Mouse (Mus musculus) naive thymus-derived CD4-positive, alpha-beta T cell, adult 2 months (primary cell): ENCODE measurements around the gene Evi5.

Source experiments
- DNase-seq: peaks from one replicate; pipeline ENCODE4 v3.0.0-alpha.2; 2011; ENCODE audit warnings: low read depth

The Evi5 gene

GRCm38 (mm10) chr5:107749229-107749916 lies 125.5 kb downstream of the Evi5 start:
- peak; percentile 42 for DNase-seq

GRCm38 (mm10) chr5:107739023-107739422 lies 135.9 kb downstream of the Evi5 start:
- peak; percentile 36 for DNase-seq

- no peak for DNase-seq
Observed at GRCm38 (mm10) chr5:107738296-107738695, 136.6 kb downstream of the Evi5 start.

- no peak for DNase-seq
Observed at GRCm38 (mm10) chr5:107736171-107736570, 138.7 kb downstream of the Evi5 start.

- DNase-seq, result no peak
Observed at GRCm38 (mm10) chr5:107731844-107732243, 143.1 kb downstream of the Evi5 start.

- peak; percentile 55 for DNase-seq
Observed at GRCm38 (mm10) chr5:107731408-107731807, 143.5 kb downstream of the Evi5 start.

- no peak for DNase-seq
Observed at GRCm38 (mm10) chr5:107727007-107727402, 147.9 kb downstream of the Evi5 start.

- DNase-seq, result no peak
Observed at GRCm38 (mm10) chr5:107726281-107727006, 148.5 kb downstream of the Evi5 start.

- DNase-seq, result peak; percentile 79
Observed at GRCm38 (mm10) chr5:107725435-107726261, 149.3 kb downstream of the Evi5 start, which contains the start of gene Gfi1. TSS of gene Gfi1 (minus strand) at chr5:107726036.

GRCm38 (mm10) chr5:107724661-107725434 lies 150.1 kb downstream of the Evi5 start:
- peak; percentile 53 for DNase-seq

GRCm38 (mm10) chr5:107723541-107724511 lies 151.1 kb downstream of the Evi5 start:
- DNase-seq, result peak; percentile 59

- peak; percentile 62 for DNase-seq
Observed at GRCm38 (mm10) chr5:107722661-107723532, 152.0 kb downstream of the Evi5 start.

GRCm38 (mm10) chr5:107721638-107722011 lies 153.3 kb downstream of the Evi5 start:
- no peak for DNase-seq

GRCm38 (mm10) chr5:107720991-107721637 lies 153.8 kb downstream of the Evi5 start:
- no peak for DNase-seq

- no peak for DNase-seq
Observed at GRCm38 (mm10) chr5:107720511-107720910, 154.4 kb downstream of the Evi5 start.

GRCm38 (mm10) chr5:107719786-107720185 lies 155.1 kb downstream of the Evi5 start:
- no peak for DNase-seq

- DNase-seq, result no peak
Observed at GRCm38 (mm10) chr5:107719209-107719608, 155.7 kb downstream of the Evi5 start.

- DNase-seq, result peak; percentile 69
Observed at GRCm38 (mm10) chr5:107717871-107718361, 157.0 kb downstream of the Evi5 start.

GRCm38 (mm10) chr5:107711689-107712088 lies 163.2 kb downstream of the Evi5 start:
- no peak for DNase-seq
